Mouse (Mus musculus) testis, adult 2 months (tissue): ENCODE results near the gene Gm45213. TPM values are rescaled to one million over a fixed set of nuclear protein-coding genes. Genes with fewer than 3 reads are reported as not detected.

ENCODE experiments used
- H3K27ac ChIP-seq: fragments of 200-500 bp; 2 replicates; pipeline ENCODE4 v1.5.1; 2012; ENCODE audit warnings: low read depth, low read length; ENCODE audit not compliant: control insufficient read depth, insufficient read depth
- H3K27me3 ChIP-seq: fragments of 200-500 bp; 2 replicates; pipeline ENCODE4 v1.6.1; 2012; ENCODE audit warnings: mild to moderate bottlenecking, low read length, moderate library complexity; ENCODE audit not compliant: control insufficient read depth, insufficient read depth
- H3K36me3 ChIP-seq: fragments of 200-500 bp; 2 replicates; pipeline ENCODE4 v1.6.1; 2012; ENCODE audit warnings: mild to moderate bottlenecking, low read length; ENCODE audit not compliant: control insufficient read depth, insufficient read depth
- H3K4me1 ChIP-seq: fragments of 200-500 bp; 2 replicates; pipeline ENCODE4 v1.6.1; 2012; ENCODE audit warnings: low read length; ENCODE audit not compliant: control insufficient read depth, insufficient read depth
- H3K4me3 ChIP-seq: fragments of 200-500 bp; 2 replicates; pipeline ENCODE4 v1.5.1; 2012; ENCODE audit warnings: low read depth, mild to moderate bottlenecking, low read length, moderate library complexity, mixed read lengths; ENCODE audit not compliant: control insufficient read depth
- CTCF ChIP-seq: fragments of 200-500 bp; IDR thresholded peaks from 2 replicates; pipeline ENCODE4 v1.5.1; 2012; ENCODE audit warnings: low read depth, mild to moderate bottlenecking, inconsistent platforms, low read length, moderate library complexity; ENCODE audit not compliant: control insufficient read depth, insufficient read depth, insufficient replicate concordance
- POLR2A ChIP-seq: fragments of 200-500 bp; IDR thresholded peaks from 2 replicates; pipeline ENCODE4 v1.6.1; 2012; ENCODE audit warnings: low read depth, mild to moderate bottlenecking, inconsistent platforms, low read length, moderate library complexity; ENCODE audit not compliant: control insufficient read depth
- polyA plus RNA-seq: library from polyadenylated mRNA; depleted of rRNA; stranded (reverse); fragments of >200 nt; gene quantifications from 2 replicates; pipeline ENCODE4 v1.2.3, GENCODE M21; 2012; rRNA removed

Gene Gm45213
- not detected in 2 replicates for polyA plus RNA-seq

GRCm38 (mm10) chr7:66043552-66044459 lies at the start of gene Gm45213:
TSS of gene Gm45213 (plus strand) at chr7:66043602.
- Histone ChIP-seq H3K27ac (no peak within 1 kb of the TSS), H3K4me3 (no peak within 1 kb of the TSS), H3K4me1 (no peaks in the 10 kb centered on the region; the same call in 1 of the 2 replicates), H3K27me3 (no peaks in the 10 kb centered on the region), H3K36me3 (no peaks in the 10 kb centered on the region)
- TF ChIP-seq CTCF (no peak), POLR2A (no peak)

- H3K4me1 ChIP-seq, result no peaks in the 10 kb centered on the region
- TF ChIP-seq POLR2A, result no peak
- TF ChIP-seq CTCF, result no peak
- H3K36me3 ChIP-seq, result no peaks in the 10 kb centered on the region
- no peak overlapping the region for H3K4me3 ChIP-seq
- no peak overlapping the region for H3K27ac ChIP-seq
- no peaks in the 10 kb centered on the region for H3K27me3 ChIP-seq
Observed at GRCm38 (mm10) chr7:66001035-66001754, 42.2 kb upstream of the Gm45213 start.

- Histone ChIP-seq H3K36me3 (no peaks in the 10 kb centered on the region), H3K4me1 (no peaks in the 10 kb centered on the region), H3K27me3 (no peaks in the 10 kb centered on the region), H3K4me3 (no peak overlapping the region), H3K27ac (no peak overlapping the region)
- no peak for TF ChIP-seq CTCF
- TF ChIP-seq POLR2A, result no peak
Observed at GRCm38 (mm10) chr7:66001797-66002196, 41.6 kb upstream of the Gm45213 start.

GRCm38 (mm10) chr7:66003447-66003846 lies 40.0 kb upstream of the Gm45213 start:
- Histone ChIP-seq H3K27me3 (no peaks in the 10 kb centered on the region), H3K4me3 (no peak overlapping the region), H3K27ac (no peak overlapping the region), H3K36me3 (no peaks in the 10 kb centered on the region), H3K4me1 (no peaks in the 10 kb centered on the region)
- TF ChIP-seq POLR2A, result no peak
- no peak for TF ChIP-seq CTCF

GRCm38 (mm10) chr7:66003865-66004638 lies 39.4 kb upstream of the Gm45213 start:
- TF ChIP-seq CTCF (no peak), POLR2A (no peak)
- Histone ChIP-seq H3K27me3 (no peaks in the 10 kb centered on the region), H3K36me3 (no peaks in the 10 kb centered on the region), H3K4me3 (no peak overlapping the region), H3K4me1 (no peaks in the 10 kb centered on the region), H3K27ac (no peak overlapping the region)

- H3K36me3 ChIP-seq, result no peaks in the 10 kb centered on the region
- no peak overlapping the region for H3K4me3 ChIP-seq
- H3K4me1 ChIP-seq, result no peaks in the 10 kb centered on the region
- no peaks in the 10 kb centered on the region for H3K27me3 ChIP-seq
- H3K27ac ChIP-seq, result no peak overlapping the region
- no peak for TF ChIP-seq POLR2A
- no peak for TF ChIP-seq CTCF
Observed at GRCm38 (mm10) chr7:66005066-66005465, 38.3 kb upstream of the Gm45213 start.
